Comparison of ENCODE assay signal across 27 mouse cellular contexts in genomic region chr16:31160486-31160885, GRCm38 (mm10). TPM values are rescaled to one million over a fixed set of nuclear protein-coding genes. Genes with fewer than 3 reads are reported as not detected.
DNase-seq lines count a peak whose midpoint lies in the region; ATAC-seq and TF ChIP-seq lines count a peak whose summit lies in the region.
"Had no signal": no experiment of that assay in that cellular context is flagged by ENCODE, and none has a peak within 500 bp of the region (broad histone marks: within the 10 kb centered on the region; RNA-seq: fewer than 3 reads in every experiment).

No protein-coding gene starts in this region.

- peak overlapping the region; percentile 36; the same call in 1 of the 2 replicates for H3K27ac ChIP-seq in layer of hippocampus, adult 2 months
- H3K27ac ChIP-seq in forebrain, embryonic 16.5 days (ENCODE audit: low read length): no peak overlapping the region
- H3K27ac ChIP-seq: embryonic facial prominence, embryonic 10.5 days; embryonic facial prominence, embryonic 13.5 days; heart, adult 2 months; heart, embryonic 10.5 days; heart, embryonic 13.5 days; hindbrain, embryonic 14.5 days; hindbrain, postnatal 0 days had no signal

- ATAC-seq in forebrain, embryonic 16.5 days: no peak
- ATAC-seq: CD4-positive, CD25-positive, alpha-beta regulatory T cell, adult 4 months; forebrain, embryonic 14.5 days; hindbrain, postnatal 0 days; inflammation-experienced regulatory T-cells, adult 6 months; intestine, embryonic 16.5 days had no signal

- TF ChIP-seq CTCF in layer of hippocampus, adult 2 months (conservative IDR thresholded peaks at IDR 0.05): no peak
- no peak for TF ChIP-seq CTCF in brain, embryonic 14.5 days (IDR thresholded peaks at IDR 0.05; ENCODE audit: borderline replicate concordance, extremely low read depth, insufficient read depth, insufficient read length)
- TF ChIP-seq CTCF in lung, adult 2 months (IDR thresholded peaks at IDR 0.05; ENCODE audit: insufficient read depth, low read length): no peak

- no peak overlapping the region for H3K9ac ChIP-seq in forebrain, embryonic 16.5 days (replicated peaks; ENCODE audit: low read depth, low read length)
- H3K9ac ChIP-seq: embryonic facial prominence, embryonic 13.5 days; heart, embryonic 13.5 days; hindbrain, embryonic 14.5 days had no signal

- TF ChIP-seq POLR2A in brain, embryonic 14.5 days (IDR thresholded peaks at IDR 0.05; ENCODE audit: borderline replicate concordance, extremely low read depth, insufficient read depth, insufficient read length, poor library complexity, severe bottlenecking): no peak
- no peak for TF ChIP-seq POLR2A in lung, adult 2 months (IDR thresholded peaks at IDR 0.05; ENCODE audit: borderline replicate concordance, extremely low read depth, low read depth, low read length)

- peak; percentile 30 for DNase-seq in cerebellum, adult 9-11 months
- no peak for DNase-seq in cerebellum, postnatal 4 days (ENCODE audit: low spot score in 2 of 2)
- no peak for DNase-seq in layer of hippocampus, adult 2 months (ENCODE audit: low spot score in 2 of 2)
- no peak for DNase-seq in layer of hippocampus, postnatal 36 days
- DNase-seq in brain, embryonic 14.5 days (ENCODE audit: low read depth): peak; percentile 33
- DNase-seq in fat pad, adult 2 months (ENCODE audit: extremely low read depth, low read depth, low spot score): peak; percentile 50
- no peak for DNase-seq in lung, adult 2 months
- DNase-seq: adrenal gland, adult 2 months; adrenal gland, postnatal 14 days; embryo, embryonic 11 days; gastrocnemius, postnatal 25 days; heart, adult 2 months; heart, postnatal 14 days; heart, postnatal 4 days; kidney, adult 18-20 months had no signal

- no peaks in the 10 kb centered on the region for H3K27me3 ChIP-seq in forebrain, embryonic 16.5 days (replicated peaks; ENCODE audit: control insufficient read depth, insufficient read depth, low read length)
- H3K27me3 ChIP-seq: embryonic facial prominence, embryonic 13.5 days; heart, embryonic 13.5 days had no signal

- H3K36me3 ChIP-seq in forebrain, embryonic 16.5 days (ENCODE audit: control insufficient read depth, insufficient read depth): peaks cover 17% of the 10 kb centered on the region

- H3K4me1 ChIP-seq in lung, adult 2 months (ENCODE audit: control insufficient read depth, insufficient read depth, low read length): peaks cover 10% of the 10 kb centered on the region
- H3K4me1 ChIP-seq in forebrain, embryonic 16.5 days (replicated peaks; ENCODE audit: control insufficient read depth, insufficient read depth, low read length): no peaks in the 10 kb centered on the region; the same call in 1 of the 2 replicates

- 63% methylated on average over 6 of the region's 6 CpGs for WGBS in lung, adult 2 months
- 48% methylated on average over 6 of the region's 6 CpGs for WGBS in forebrain, embryonic 16.5 days

- H3K4me2 ChIP-seq in forebrain, embryonic 16.5 days (ENCODE audit: low read length): no peak overlapping the region
- H3K4me2 ChIP-seq: embryonic facial prominence, embryonic 13.5 days; heart, embryonic 13.5 days; hindbrain, embryonic 14.5 days had no signal

- no peak overlapping the region for H3K4me3 ChIP-seq in layer of hippocampus, adult 2 months
- H3K4me3 ChIP-seq in lung, adult 2 months (replicated peaks; ENCODE audit: extremely low read depth, low read depth, low read length): no peak overlapping the region
- H3K4me3 ChIP-seq in forebrain, embryonic 16.5 days (replicated peaks; ENCODE audit: low read length): no peak overlapping the region
- H3K4me3 ChIP-seq: embryonic facial prominence, embryonic 10.5 days; embryonic facial prominence, embryonic 13.5 days; erythroblast, embryonic 14.5 days; heart, adult 2 months; heart, embryonic 10.5 days; heart, embryonic 13.5 days had no signal

- H3K9me3 ChIP-seq in forebrain, embryonic 16.5 days (ENCODE audit: control insufficient read depth, low read length): peaks cover 16% of the 10 kb centered on the region

RNA-seq across cellular contexts. Expression of gene Acap2, which starts 40.6 kb away (rescaled TPM):
- 100 to 1,000 TPM; 140 to 148 TPM for total RNA-seq in layer of hippocampus, adult 2 months (2021)
- 100 to 1,000 TPM; 131 to 145 TPM for total RNA-seq in layer of hippocampus, postnatal 36 days (2021)
- 25.1 and 25.6 TPM in 2 replicates for polyA plus RNA-seq in brain, embryonic 14.5 days (2012; rRNA removed)
- 18.6 and 21.8 TPM in 2 replicates for polyA plus RNA-seq in lung, adult 2 months (2012; rRNA removed)
- 12.7 and 15.0 TPM in 2 replicates for polyA plus RNA-seq in forebrain, embryonic 16.5 days (2015; fragmentation: Nextera tagmentation; extraction: Ambion mirVana)

Comparison
In these comparisons a context has a peak if more than half of its experiments do, and no peak if none do; other contexts are left out.
1. DNase-seq: peak in cerebellum, adult 9-11 months (single experiment), brain, embryonic 14.5 days (single experiment) and fat pad, adult 2 months (single experiment); none in cerebellum, postnatal 4 days (0 of 2), layer of hippocampus, adult 2 months (0 of 2), layer of hippocampus, postnatal 36 days (0 of 2) and lung, adult 2 months (single experiment).